Mouse (Mus musculus): ENCODE measurements around the gene Zfp710.
A peak's percentile ranks its signal among the peaks of the same experiment; 100 is the strongest.

DNA sequence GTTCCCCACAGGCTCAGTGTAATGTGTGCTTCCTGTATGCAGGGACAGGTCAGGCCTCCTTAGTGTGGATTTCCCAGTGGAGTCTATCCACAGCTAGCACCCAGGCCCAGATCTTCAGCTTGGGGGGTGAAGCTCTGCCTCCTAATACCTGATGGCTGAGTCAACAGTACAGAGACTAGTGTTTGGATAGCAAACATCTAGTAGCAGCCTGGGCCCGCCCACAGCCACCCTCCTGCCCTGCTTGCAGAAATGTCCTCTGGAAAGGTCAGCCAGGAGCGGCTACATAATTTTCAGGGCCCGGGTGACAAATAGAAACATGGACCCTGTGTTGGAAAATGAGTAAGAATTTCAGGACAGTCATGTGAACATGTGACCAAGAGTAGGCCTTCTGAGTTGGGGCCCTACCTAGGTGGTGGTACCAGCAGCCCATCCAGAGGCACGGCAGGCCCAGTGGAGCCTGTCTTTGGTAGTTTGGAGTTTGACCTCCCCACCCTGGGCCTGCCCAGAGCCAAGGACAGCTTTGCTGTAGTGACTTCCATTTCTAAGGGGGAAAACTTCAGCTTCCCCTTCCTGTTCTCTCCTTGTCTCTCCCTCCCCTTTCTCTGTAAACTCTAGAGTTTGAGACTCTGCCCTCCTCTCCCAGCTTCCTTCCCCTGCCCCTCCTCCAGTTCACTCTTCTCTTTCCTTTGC is 32.5 kb downstream of the Zfp710 start:
- TF ChIP-seq CTCF (IDR thresholded peaks at IDR 0.05 in 2 of 3, conservative IDR thresholded peaks at IDR 0.05 in 1 of 3; ENCODE audit: control insufficient read depth in 1 of 3, insufficient read depth in 1 of 3, low read depth in 2 of 3, low read length in 3 of 3, poor library complexity in 1 of 3, severe bottlenecking in 1 of 3) (no peak), MAFK (IDR thresholded peaks at IDR 0.05; ENCODE audit: borderline replicate concordance, low read depth, low read length) (no peak), TCF12 (IDR thresholded peaks at IDR 0.05; ENCODE audit: low read depth, low read length) (no peak), POLR2A (IDR thresholded peaks at IDR 0.05; ENCODE audit: control insufficient read depth in 1 of 2, insufficient read depth in 1 of 2, low read depth in 1 of 2, low read length in 2 of 2, poor library complexity in 1 of 2) (peak in 1 of 2 experiments; percentile 35; a peak in 1 of 4 replicates), SIN3A (IDR thresholded peaks at IDR 0.05; ENCODE audit: low read length) (0 out of 2 replicates have a peak, but pooled peaks have one; percentile 23)

All from MEL (cell line).